Mouse (Mus musculus) embryonic fibroblast, embryonic 13.5 days (primary cell): ENCODE measurements around the gene Tbc1d23.

Experiments
- CTCF ChIP-seq: IDR thresholded peaks from 2 replicates; pipeline ENCODE4 v1.5.1; 2011; ENCODE audit warnings: mild to moderate bottlenecking, control low read depth, low read length, moderate library complexity, borderline replicate concordance; ENCODE audit not compliant: insufficient read depth
- POLR2A ChIP-seq: IDR thresholded peaks from 2 replicates; pipeline ENCODE4 v1.6.1; 2011; ENCODE audit warnings: low read depth, mild to moderate bottlenecking, control low read depth, low read length, moderate library complexity

GRCm38 (mm10) chr16:57269751-57270150, 38.4 kb upstream of the Tbc1d23 start:
- TF ChIP-seq CTCF: no peak
- TF ChIP-seq POLR2A: no peak
